Mouse (Mus musculus) stomach, postnatal 0 days (tissue): ENCODE measurements around the gene Fam234a. TPM values are rescaled to one million over a fixed set of nuclear protein-coding genes. Genes with fewer than 3 reads are reported as not detected.

Source experiments
- ATAC-seq: fragments of 200-750 bp; cut with Nextera tagmentation; 2 replicates; pipeline ENCODE4 v1.8.0; 2017; ENCODE audit not compliant: low FRiP score, low TSS enrichment
- DNase-seq: peaks from one replicate; pipeline ENCODE4 v3.0.0-alpha.2; 2016; ENCODE audit warnings: low spot score
- H3K27ac ChIP-seq: fragments of 300-500 bp; sonication (generic); replicated peaks from 2 replicates; pipeline ENCODE4 v1.5.1; 2014; ENCODE audit warnings: mild to moderate bottlenecking, control low read depth
- H3K27me3 ChIP-seq: fragments of 300-500 bp; sonication (generic); 2 replicates; pipeline ENCODE4 v1.6.1; 2014; ENCODE audit warnings: low read length; ENCODE audit not compliant: control insufficient read depth, insufficient read depth
- H3K36me3 ChIP-seq: fragments of 300-500 bp; sonication (generic); 2 replicates; pipeline ENCODE4 v1.6.1; 2014; ENCODE audit warnings: low read length, mixed read lengths; ENCODE audit not compliant: control insufficient read depth, insufficient read depth
- H3K4me1 ChIP-seq: fragments of 300-500 bp; sonication (generic); replicated peaks from 2 replicates; pipeline ENCODE4 v1.6.1; 2014; ENCODE audit warnings: antibody characterized with exemption; ENCODE audit not compliant: control insufficient read depth, insufficient read depth
- H3K4me2 ChIP-seq: fragments of 300-500 bp; sonication (generic); replicated peaks from 2 replicates; pipeline ENCODE4 v1.6.1; 2014; ENCODE audit warnings: low read depth, mild to moderate bottlenecking, control low read depth, moderate library complexity
- H3K4me3 ChIP-seq: fragments of 300-500 bp; sonication (generic); 2 replicates; pipeline ENCODE4 v1.5.1; 2014; ENCODE audit warnings: low read depth, low read length, control low read depth
- H3K9ac ChIP-seq: fragments of 300-500 bp; sonication (generic); 2 replicates; pipeline ENCODE4 v1.6.1; 2014; ENCODE audit warnings: mild to moderate bottlenecking, low read length, control low read depth, mixed read lengths
- H3K9me3 ChIP-seq: fragments of 300-500 bp; sonication (generic); 2 replicates; pipeline ENCODE4 v1.6.1; 2016; ENCODE audit warnings: low read length; ENCODE audit not compliant: control insufficient read depth
- CTCF ChIP-seq: IDR thresholded peaks from 2 replicates; pipeline ENCODE4 v1.5.1; 2016; ENCODE audit warnings: antibody characterized with exemption, low read depth, mild to moderate bottlenecking, moderate library complexity
- EP300 ChIP-seq: optimal IDR thresholded peaks from 2 replicates; pipeline ENCODE3; 2016; ENCODE audit warnings: antibody characterized with exemption
- WGBS: fragments of 180-500 bp; shearing (Covaris S2); extraction: QIAGEN DNeasy Blood & Tissue Kit; methylation state at CpG from one replicate; pipeline ENCODE4 v1.1.7; 2014; 5-methylcytosine and 5-hydroxymethylcytosine counted together
- polyA plus RNA-seq: library from polyadenylated mRNA; unstranded; fragments of >200 nt; fragmentation: Nextera tagmentation; extraction: Ambion mirVana; gene quantifications from 2 replicates; pipeline ENCODE4 v1.2.1, GENCODE M21; 2015

The Fam234a gene
- polyA plus RNA-seq, 1 experiment from 2014 or later = 98.0 TPM

- Histone ChIP-seq H3K27me3 (no peaks in the 10 kb centered on the region), H3K4me1 (peaks cover 2% of the 10 kb centered on the region; the same call in 1 of the 2 replicates), H3K9ac (no peak overlapping the region), H3K36me3 (no peaks in the 10 kb centered on the region), H3K4me2 (no peak overlapping the region), H3K9me3 (no peaks in the 10 kb centered on the region), H3K27ac (no peak overlapping the region), H3K4me3 (no peak overlapping the region)
- peak; percentile 89 for ATAC-seq
- peak; percentile 70 for DNase-seq
- 54% methylated on average over 10 of the region's 10 CpGs for WGBS
- no peak for TF ChIP-seq EP300
- no peak for TF ChIP-seq CTCF
Observed at GRCm38 (mm10) chr17:26237667-26238066, 6.4 kb downstream of the Fam234a start.

- Histone ChIP-seq H3K36me3 (no peaks in the 10 kb centered on the region), H3K27ac (peak overlapping the region; percentile 37), H3K4me1 (peaks cover 2% of the 10 kb centered on the region; the same call in 1 of the 2 replicates), H3K9me3 (no peaks in the 10 kb centered on the region), H3K27me3 (no peaks in the 10 kb centered on the region), H3K4me3 (no peak overlapping the region), H3K4me2 (no peak overlapping the region), H3K9ac (no peak overlapping the region)
- ATAC-seq = no peak
- TF ChIP-seq CTCF (no peak), EP300 (no peak)
- WGBS = 60% methylated on average over 13 of the region's 13 CpGs
- DNase-seq = no peak
Observed at GRCm38 (mm10) chr17:26235077-26235815, 8.8 kb downstream of the Fam234a start.

GRCm38 (mm10) chr17:26234386-26234785, 9.7 kb downstream of the Fam234a start:
- 81% methylated on average over 8 of the region's 8 CpGs for WGBS
- no peak for ATAC-seq

GRCm38 (mm10) chr17:26232863-26233262, 11.2 kb downstream of the Fam234a start:
- no peak for ATAC-seq
- Histone ChIP-seq H3K9me3 (no peaks in the 10 kb centered on the region), H3K9ac (no peak overlapping the region), H3K4me2 (no peak overlapping the region), H3K36me3 (no peaks in the 10 kb centered on the region), H3K4me1 (0 out of 2 replicates have a peak, but pooled peaks cover 2% of the 10 kb centered on the region), H3K4me3 (no peak overlapping the region), H3K27ac (no peak overlapping the region), H3K27me3 (no peaks in the 10 kb centered on the region)
- DNase-seq = no peak
- TF ChIP-seq CTCF (peak; percentile 62), EP300 (no peak)
- WGBS = 68% methylated on average over 8 of the region's 8 CpGs

More at GRCm38 (mm10) chr17:26234386-26234785, 9.7 kb downstream of the Fam234a start:
- H3K36me3 ChIP-seq = no peaks in the 10 kb centered on the region
- TF ChIP-seq CTCF = no peak
- no peak for TF ChIP-seq EP300
- H3K27ac ChIP-seq = no peak overlapping the region
- DNase-seq = no peak
- no peaks in the 10 kb centered on the region for H3K9me3 ChIP-seq
- no peak overlapping the region for H3K4me2 ChIP-seq
- no peak overlapping the region for H3K4me3 ChIP-seq
- 0 out of 2 replicates have a peak, but pooled peaks cover 2% of the 10 kb centered on the region for H3K4me1 ChIP-seq
- H3K27me3 ChIP-seq = no peaks in the 10 kb centered on the region
- no peak overlapping the region for H3K9ac ChIP-seq

GRCm38 (mm10) chr17:26231156-26231555, 12.9 kb downstream of the Fam234a start:
- Histone ChIP-seq H3K4me2 (no peak overlapping the region), H3K4me1 (0 out of 2 replicates have a peak, but pooled peaks cover 2% of the 10 kb centered on the region), H3K9ac (no peak overlapping the region), H3K27ac (no peak overlapping the region), H3K27me3 (no peaks in the 10 kb centered on the region), H3K36me3 (no peaks in the 10 kb centered on the region), H3K4me3 (no peak overlapping the region), H3K9me3 (no peaks in the 10 kb centered on the region)
- no peak for ATAC-seq
- DNase-seq = no peak
- WGBS = 91% methylated on average over 5 of the region's 5 CpGs
- no peak for TF ChIP-seq CTCF

GRCm38 (mm10) chr17:26229776-26230175, 14.3 kb downstream of the Fam234a start:
- TF ChIP-seq EP300 = no peak
- TF ChIP-seq CTCF = no peak
- Histone ChIP-seq H3K4me1 (no peaks in the 10 kb centered on the region), H3K9me3 (no peaks in the 10 kb centered on the region), H3K27ac (no peak overlapping the region), H3K9ac (no peak overlapping the region), H3K36me3 (no peaks in the 10 kb centered on the region), H3K4me2 (no peak overlapping the region), H3K27me3 (no peaks in the 10 kb centered on the region), H3K4me3 (no peak overlapping the region)
- DNase-seq (no peak), ATAC-seq (no peak)
- 90% methylated on average over 5 of the region's 5 CpGs for WGBS
